In genomic region chr7:122955226-122955955, GRCm38 (mm10) we compare ENCODE assay signal across 9 mouse cellular contexts. TPM values are rescaled to one million over a fixed set of nuclear protein-coding genes. Genes with fewer than 3 reads are reported as not detected.
DNase-seq lines count a peak whose midpoint lies in the region; ATAC-seq and TF ChIP-seq lines count a peak whose summit lies in the region.
"Had no signal": no experiment of that assay in that cellular context is flagged by ENCODE, and none has a peak within 500 bp of the region (broad histone marks: within the 10 kb centered on the region; RNA-seq: fewer than 3 reads in every experiment).

No protein-coding gene starts in this region.

- WGBS in lung, postnatal 0 days: 52% methylated on average over 8 of the region's 8 CpGs

- TF ChIP-seq EP300 in lung, postnatal 0 days (IDR thresholded peaks at IDR 0.05): 0 out of 2 replicates have a peak, but pooled peaks have one; percentile 29

- no peak overlapping the region for H3K4me3 ChIP-seq in G1E (ENCODE audit: low read depth, low read length)
- no peak overlapping the region for H3K4me3 ChIP-seq in lung, postnatal 0 days (ENCODE audit: low read depth, low read length)
- H3K4me3 ChIP-seq: neural tube, embryonic 13.5 days had no signal

- no peak for TF ChIP-seq CTCF in G1E (IDR thresholded peaks at IDR 0.05; ENCODE audit: low read depth, low read length)
- no peak for TF ChIP-seq CTCF in lung, postnatal 0 days (IDR thresholded peaks at IDR 0.05)

- peak; percentile 92 for ATAC-seq in G1E (ENCODE audit: extremely low read depth, insufficient number of reproducible peaks, low FRiP score, poor library complexity, severe bottlenecking)
- ATAC-seq in erythroid progenitor cell, adult 5-6 weeks (replicated peaks; ENCODE audit: low FRiP score, poor library complexity, severe bottlenecking): peak; percentile 61; the same call in 1 of the 2 replicates
- ATAC-seq in inflammation-experienced regulatory T-cells, adult 6 months: peak; percentile 77
- peak; percentile 98 for ATAC-seq in lung, postnatal 0 days

- H3K4me1 ChIP-seq in G1E (ENCODE audit: insufficient read depth, low read depth, low read length): no peaks in the 10 kb centered on the region; the same call in 1 of the 2 replicates
- H3K4me1 ChIP-seq in lung, postnatal 0 days (ENCODE audit: insufficient read depth, low read depth, low read length): no peaks in the 10 kb centered on the region
- H3K4me1 ChIP-seq: neural tube, embryonic 13.5 days had no signal

- no peak overlapping the region for H3K9ac ChIP-seq in lung, postnatal 0 days (replicated peaks; ENCODE audit: low read depth)
- H3K9ac ChIP-seq: neural tube, embryonic 13.5 days had no signal

- H3K27me3 ChIP-seq in G1E (ENCODE audit: insufficient read depth, low read length): peaks cover 10% of the 10 kb centered on the region
- no peaks in the 10 kb centered on the region for H3K27me3 ChIP-seq in lung, postnatal 0 days (replicated peaks; ENCODE audit: insufficient read depth, low read length)
- H3K27me3 ChIP-seq: neural tube, embryonic 13.5 days had no signal

- H3K9me3 ChIP-seq in G1E (replicated peaks): no peaks in the 10 kb centered on the region
- H3K9me3 ChIP-seq in lung, postnatal 0 days (ENCODE audit: low read length): no peaks in the 10 kb centered on the region
- H3K9me3 ChIP-seq: neural tube, embryonic 13.5 days had no signal

- no peaks in the 10 kb centered on the region for H3K36me3 ChIP-seq in G1E (replicated peaks)
- H3K36me3 ChIP-seq in lung, postnatal 0 days (ENCODE audit: insufficient read depth, low read length): no peaks in the 10 kb centered on the region
- H3K36me3 ChIP-seq: neural tube, embryonic 13.5 days had no signal

- H3K27ac ChIP-seq in lung, postnatal 0 days (ENCODE audit: low read length): peak overlapping the region; percentile 48; the same call in 1 of the 2 replicates
- H3K27ac ChIP-seq: neural tube, embryonic 13.5 days had no signal

- H3K4me2 ChIP-seq in lung, postnatal 0 days (replicated peaks; ENCODE audit: low read depth, low read length): no peak overlapping the region
- H3K4me2 ChIP-seq: neural tube, embryonic 13.5 days had no signal

- peak; percentile 26 for DNase-seq in 3134 (ENCODE audit: extremely low read depth, insufficient read length, low spot score)
- DNase-seq in G1E (ENCODE audit: low spot score): peak; percentile 29
- DNase-seq in lung, postnatal 0 days (ENCODE audit: low spot score): peak; percentile 94
- no peak for DNase-seq in layer of hippocampus, postnatal 14 days (ENCODE audit: low spot score in 2 of 2)
- DNase-seq in cerebellum, postnatal 36 days: no peak
- DNase-seq in right cerebral cortex, postnatal 14 days: no peak

RNA-seq across cellular contexts. Expression of gene Rbbp6, which starts 10.1 kb away (rescaled TPM):
- 311 and 328 TPM in 2 replicates for total RNA-seq in G1E (2014; fragmentation: Nextera tagmentation)
- 51.0 and 73.8 TPM in 2 replicates for total RNA-seq in G1E (2017)
- polyA plus RNA-seq in G1E (2012): 48.2 and 50.0 TPM in 2 replicates
- total RNA-seq in erythroid progenitor cell, adult 5-6 weeks (2015; ENCODE audit: low replicate concordance): 77.5 and 99.5 TPM in 2 replicates
- total RNA-seq in erythroid progenitor cell, adult 5-6 weeks (2017; ENCODE audit: low replicate concordance): 56.0 and 64.2 TPM in 2 replicates
- polyA plus RNA-seq in inflammation-experienced regulatory T-cells, adult 6 months (2017; shearing (Covaris generic)): 10 to 100 TPM; 33.9 to 66.1 (median 58.2) TPM
- polyA plus RNA-seq in lung, postnatal 0 days (2015; fragmentation: Nextera tagmentation; extraction: Ambion mirVana): 18.3 and 19.6 TPM in 2 replicates
- 10 to 100 TPM; 57.6 to 70.6 TPM for total RNA-seq in layer of hippocampus, postnatal 14 days (2021)

Comparison
In these comparisons a context has a peak if more than half of its experiments do, and no peak if none do; other contexts are left out.
1. DNase-seq: peak in 3134 (single experiment), G1E (single experiment) and lung, postnatal 0 days (single experiment); none in layer of hippocampus, postnatal 14 days (0 of 2), cerebellum, postnatal 36 days (0 of 2) and right cerebral cortex, postnatal 14 days (single experiment).
2. Peak in every context shown above with its lines, with median percentiles within 50 percentile points of each other: ATAC-seq.